Mouse (Mus musculus) T-helper 17 cell (primary cell): Measurements from ENCODE around the gene Ctnnd2.

ENCODE experiments used
- in situ Hi-C, 2 experiments: fragments of 300-600 bp; cut with MboI, MseI; formaldehyde crosslinking; loops; 1 replicate in 1 of 2; 2 replicates in 1 of 2; pipeline ENCODE4 v1.15.1; 2025; ENCODE audit warnings: high pct_unique_total_duplicates in 2 of 2

Gene Ctnnd2

DNA sequence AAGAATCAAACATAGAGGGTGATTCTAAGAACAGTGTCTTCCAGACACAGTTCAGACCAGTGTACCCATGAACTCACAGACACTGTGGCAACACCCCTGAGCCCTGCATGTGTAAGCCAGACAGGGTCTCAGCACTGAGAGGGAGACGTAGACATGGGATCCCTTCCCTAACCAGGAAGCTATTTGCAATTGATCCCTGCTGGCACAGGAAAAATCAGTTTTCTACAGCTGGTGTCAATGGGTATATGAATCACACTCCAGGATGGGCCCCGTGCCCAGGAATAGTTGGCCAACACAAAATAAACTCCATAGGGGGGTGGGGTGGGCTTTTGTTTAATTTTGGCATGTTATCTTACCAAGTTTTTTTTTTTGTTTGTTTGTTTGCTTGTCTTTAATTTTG is 895.7 kb downstream of the Ctnnd2 start:
- in situ Hi-C loops = no loop called here

- in situ Hi-C loops = no loop called here
These were observed 897.9 kb downstream of the Ctnnd2 start for GRCm38 (mm10) chr15:31070311-31070710.
